Mouse (Mus musculus): ENCODE measurements around the gene Pdlim4. TPM values are rescaled to one million over a fixed set of nuclear protein-coding genes. Genes with fewer than 3 reads are reported as not detected.

Pdlim4 gene
- polyA plus RNA-seq, 1 experiment from 2014 or later: 172 TPM

- H3K4me1 ChIP-seq: peaks cover 70% of the 10 kb centered on the region
Measured at GRCm38 (mm10) chr11:54067996-54068519, 756 bp downstream of the Pdlim4 start.

GRCm38 (mm10) chr11:54067318-54067995 is 1.4 kb downstream of the Pdlim4 start:
- Histone ChIP-seq H3K9ac (peak overlapping the region; percentile 90), H3K4me1 (peaks cover 70% of the 10 kb centered on the region), H3K36me3 (peaks cover 13% of the 10 kb centered on the region), H3K4me3 (peak overlapping the region; percentile 77), H3K4me2 (peak overlapping the region; percentile 92), H3K27me3 (no peaks in the 10 kb centered on the region), H3K9me3 (no peaks in the 10 kb centered on the region), H3K27ac (peak overlapping the region; percentile 83)
- 10% methylated on average over 12 of the region's 12 CpGs for WGBS
- ATAC-seq (ENCODE audit: insufficient number of reproducible peaks, insufficient read depth, low FRiP score, low TSS enrichment, low read depth): no peak

More at GRCm38 (mm10) chr11:54067996-54068519, 756 bp downstream of the Pdlim4 start:
- H3K36me3 ChIP-seq: peaks cover 12% of the 10 kb centered on the region
- 12% methylated on average over 4 of the region's 4 CpGs for WGBS
- peak overlapping the region; percentile 77 for H3K4me3 ChIP-seq
- peak overlapping the region; percentile 83 for H3K27ac ChIP-seq
- H3K9ac ChIP-seq: peak overlapping the region; percentile 90
- H3K9me3 ChIP-seq: no peaks in the 10 kb centered on the region
- ATAC-seq (ENCODE audit: insufficient number of reproducible peaks, insufficient read depth, low FRiP score, low TSS enrichment, low read depth): no peak
- H3K4me2 ChIP-seq: peak overlapping the region; percentile 92
- no peaks in the 10 kb centered on the region for H3K27me3 ChIP-seq

GRCm38 (mm10) chr11:54066400-54066799 is 2.4 kb downstream of the Pdlim4 start:
- ATAC-seq (ENCODE audit: insufficient number of reproducible peaks, insufficient read depth, low FRiP score, low TSS enrichment, low read depth): no peak
- peak overlapping the region; percentile 90 for H3K9ac ChIP-seq
- no peaks in the 10 kb centered on the region for H3K27me3 ChIP-seq
- WGBS: 66% methylated on average over 5 of the region's 5 CpGs
- peaks cover 24% of the 10 kb centered on the region for H3K36me3 ChIP-seq
- peak overlapping the region; percentile 92 for H3K4me2 ChIP-seq
- H3K9me3 ChIP-seq: no peaks in the 10 kb centered on the region
- H3K4me1 ChIP-seq: peaks cover 75% of the 10 kb centered on the region
- H3K27ac ChIP-seq: no peak overlapping the region
- H3K4me3 ChIP-seq: peak overlapping the region; percentile 77

- ATAC-seq (ENCODE audit: insufficient number of reproducible peaks, insufficient read depth, low FRiP score, low TSS enrichment, low read depth): no peak
- WGBS: 94% methylated on average over 4 of the region's 4 CpGs
Measured at GRCm38 (mm10) chr11:54065915-54066178, 3.0 kb downstream of the Pdlim4 start.

GRCm38 (mm10) chr11:54065106-54065914 is 3.5 kb downstream of the Pdlim4 start:
- no peak for ATAC-seq (ENCODE audit: insufficient number of reproducible peaks, insufficient read depth, low FRiP score, low TSS enrichment, low read depth)
- Histone ChIP-seq H3K9ac (no peak overlapping the region), H3K27me3 (no peaks in the 10 kb centered on the region), H3K4me2 (no peak overlapping the region), H3K27ac (0 out of 2 replicates have a peak overlapping the region, but pooled peaks have one; percentile 7), H3K4me1 (peaks cover 86% of the 10 kb centered on the region), H3K36me3 (peaks cover 34% of the 10 kb centered on the region), H3K4me3 (no peak overlapping the region), H3K9me3 (no peaks in the 10 kb centered on the region)
- WGBS: 86% methylated on average over 12 of the region's 12 CpGs

More at GRCm38 (mm10) chr11:54065915-54066178, 3.0 kb downstream of the Pdlim4 start:
- no peak overlapping the region for H3K27ac ChIP-seq
- H3K27me3 ChIP-seq: no peaks in the 10 kb centered on the region
- no peak overlapping the region for H3K4me2 ChIP-seq
- H3K9me3 ChIP-seq: no peaks in the 10 kb centered on the region
- H3K4me1 ChIP-seq: peaks cover 80% of the 10 kb centered on the region
- H3K36me3 ChIP-seq: peaks cover 29% of the 10 kb centered on the region
- no peak overlapping the region for H3K9ac ChIP-seq
- H3K4me3 ChIP-seq: no peak overlapping the region

GRCm38 (mm10) chr11:54064412-54064978 is 4.3 kb downstream of the Pdlim4 start:
- Histone ChIP-seq H3K27me3 (no peaks in the 10 kb centered on the region), H3K4me1 (peaks cover 92% of the 10 kb centered on the region), H3K9me3 (no peaks in the 10 kb centered on the region), H3K4me2 (no peak overlapping the region), H3K36me3 (peaks cover 38% of the 10 kb centered on the region), H3K9ac (no peak overlapping the region), H3K4me3 (no peak overlapping the region), H3K27ac (no peak overlapping the region)
- ATAC-seq (ENCODE audit: insufficient number of reproducible peaks, insufficient read depth, low FRiP score, low TSS enrichment, low read depth): no peak
- WGBS: 79% methylated on average over 3 of the region's 3 CpGs

GRCm38 (mm10) chr11:54063472-54063775 is 5.4 kb downstream of the Pdlim4 start:
- Histone ChIP-seq H3K36me3 (peaks cover 43% of the 10 kb centered on the region), H3K27ac (peak overlapping the region; percentile 79; the same call in 1 of the 2 replicates), H3K4me1 (peaks cover 98% of the 10 kb centered on the region), H3K9me3 (no peaks in the 10 kb centered on the region), H3K4me3 (no peak overlapping the region), H3K27me3 (no peaks in the 10 kb centered on the region), H3K4me2 (no peak overlapping the region), H3K9ac (no peak overlapping the region)
- ATAC-seq (ENCODE audit: insufficient number of reproducible peaks, insufficient read depth, low FRiP score, low TSS enrichment, low read depth): no peak
- 84% methylated on average over 10 of the region's 10 CpGs for WGBS

- no peak overlapping the region for H3K9ac ChIP-seq
- peak overlapping the region; percentile 79 for H3K27ac ChIP-seq
- H3K27me3 ChIP-seq: no peaks in the 10 kb centered on the region
- WGBS: 54% methylated on average over 9 of the region's 9 CpGs
- H3K4me1 ChIP-seq: peaks cover 99% of the 10 kb centered on the region
- ATAC-seq (ENCODE audit: insufficient number of reproducible peaks, insufficient read depth, low FRiP score, low TSS enrichment, low read depth): no peak
- no peak overlapping the region for H3K4me2 ChIP-seq
- H3K9me3 ChIP-seq: no peaks in the 10 kb centered on the region
- H3K36me3 ChIP-seq: peaks cover 43% of the 10 kb centered on the region
- no peak overlapping the region for H3K4me3 ChIP-seq
Measured at GRCm38 (mm10) chr11:54062753-54063471, 5.9 kb downstream of the Pdlim4 start.

- Histone ChIP-seq H3K36me3 (peaks cover 43% of the 10 kb centered on the region), H3K27ac (peak overlapping the region; percentile 79), H3K4me2 (no peak overlapping the region), H3K9me3 (no peaks in the 10 kb centered on the region), H3K9ac (no peak overlapping the region), H3K4me1 (peaks cover 99% of the 10 kb centered on the region), H3K27me3 (no peaks in the 10 kb centered on the region), H3K4me3 (no peak overlapping the region)
- WGBS: 50% methylated on average over 12 of the region's 12 CpGs
- ATAC-seq (ENCODE audit: insufficient number of reproducible peaks, insufficient read depth, low FRiP score, low TSS enrichment, low read depth): no peak
Measured at GRCm38 (mm10) chr11:54062086-54062752, 6.6 kb downstream of the Pdlim4 start.

- 32% methylated on average over 9 of the region's 9 CpGs for WGBS
- H3K27me3 ChIP-seq: no peaks in the 10 kb centered on the region
- H3K9ac ChIP-seq: peak overlapping the region; percentile 37
- peaks cover 49% of the 10 kb centered on the region for H3K36me3 ChIP-seq
- peak overlapping the region; percentile 90 for H3K27ac ChIP-seq
- no peak overlapping the region for H3K4me3 ChIP-seq
- peaks cover 95% of the 10 kb centered on the region for H3K4me1 ChIP-seq
- ATAC-seq (ENCODE audit: insufficient number of reproducible peaks, insufficient read depth, low FRiP score, low TSS enrichment, low read depth): no peak
- 0 out of 2 replicates have a peak overlapping the region, but pooled peaks have one; percentile 7 for H3K4me2 ChIP-seq
- H3K9me3 ChIP-seq: no peaks in the 10 kb centered on the region
Measured at GRCm38 (mm10) chr11:54060316-54060715, 8.5 kb downstream of the Pdlim4 start.

GRCm38 (mm10) chr11:54059526-54059925 is 9.3 kb downstream of the Pdlim4 start:
- Histone ChIP-seq H3K4me1 (peaks cover 87% of the 10 kb centered on the region), H3K9ac (peak overlapping the region; percentile 32; the same call in 1 of the 2 replicates), H3K27ac (peak overlapping the region; percentile 90), H3K4me3 (no peak overlapping the region), H3K9me3 (no peaks in the 10 kb centered on the region), H3K4me2 (no peak overlapping the region), H3K27me3 (no peaks in the 10 kb centered on the region), H3K36me3 (peaks cover 57% of the 10 kb centered on the region)
- 41% methylated on average over 1 of the region's 1 CpGs for WGBS
- ATAC-seq (ENCODE audit: insufficient number of reproducible peaks, insufficient read depth, low FRiP score, low TSS enrichment, low read depth): no peak
